Mouse (Mus musculus): ENCODE results near the gene Olfr56.

GRCm38 (mm10) chr11:49101500-49101899 lies 122.8 kb downstream of the Olfr56 start:
- no peak for TF ChIP-seq GATA1 (IDR thresholded peaks at IDR 0.05; ENCODE audit: borderline replicate concordance, low read length)
- TF ChIP-seq CTCF (IDR thresholded peaks at IDR 0.05; ENCODE audit: low read depth, low read length): no peak
